Mouse (Mus musculus) MEL (cell line): ENCODE data around the gene Hrh1. TPM values are rescaled to one million over a fixed set of nuclear protein-coding genes. Genes with fewer than 3 reads are reported as not detected.

Source experiments
- DNase-seq: peaks from one replicate; pipeline ENCODE4 v3.0.0; 2011; ENCODE audit warnings: low read depth, low spot score
- H3K27ac ChIP-seq: 2 replicates; pipeline ENCODE4 v1.5.1; 2012; ENCODE audit warnings: low read depth, mild to moderate bottlenecking, control low read depth, low read length, moderate library complexity; ENCODE audit not compliant: control insufficient read depth
- H3K27me3 ChIP-seq, 2 experiments: fragments of 150-350 bp in 1 of 2; sonication (generic) in 1 of 2; 2 replicates each; pipeline ENCODE4 v1.6.1; 2012; ENCODE audit warnings: low read length in 2 of 2, mild to moderate bottlenecking in 2 of 2, improper control_type of control experiment in 1 of 2, moderate library complexity in 1 of 2; ENCODE audit not compliant: insufficient read depth in 2 of 2, control insufficient read depth in 1 of 2
- H3K36me3 ChIP-seq, 2 experiments: 2 replicates each; pipeline ENCODE4 v1.6.1; 2012 to 2014; ENCODE audit warnings: low read length in 2 of 2, improper control_type of control experiment in 1 of 2, inconsistent platforms in 1 of 2, mild to moderate bottlenecking in 1 of 2; ENCODE audit not compliant: insufficient read depth in 2 of 2, control insufficient read depth in 1 of 2
- H3K4me1 ChIP-seq, 2 experiments: fragments of 150-350 bp in 1 of 2; sonication (generic) in 1 of 2; 2 replicates each; pipeline ENCODE4 v1.6.1; 2012; ENCODE audit warnings: low read length in 2 of 2, improper control_type of control experiment in 1 of 2, mild to moderate bottlenecking in 1 of 2; ENCODE audit not compliant: insufficient read depth in 2 of 2, control insufficient read depth in 1 of 2
- H3K4me3 ChIP-seq, 2 experiments: fragments of 150-350 bp in 1 of 2; sonication (generic) in 1 of 2; 2 replicates each; pipeline ENCODE4 v1.5.1; 2012; ENCODE audit warnings: low read depth in 2 of 2, low read length in 2 of 2, mild to moderate bottlenecking in 2 of 2, moderate library complexity in 2 of 2, control low read depth in 1 of 2, improper control_type of control experiment in 1 of 2; ENCODE audit not compliant: control insufficient read depth in 1 of 2, insufficient read depth in 1 of 2
- H3K79me2 ChIP-seq: 2 replicates; pipeline ENCODE4 v1.6.1; 2012; ENCODE audit warnings: mild to moderate bottlenecking, low read length, moderate library complexity; ENCODE audit not compliant: control insufficient read depth, poor library complexity, insufficient read depth
- H3K9ac ChIP-seq: 2 replicates; pipeline ENCODE4 v1.6.1; 2012; ENCODE audit warnings: low read depth, mild to moderate bottlenecking, control low read depth, low read length, moderate library complexity; ENCODE audit not compliant: control insufficient read depth, poor library complexity, severe bottlenecking
- H3K9me3 ChIP-seq: fragments of 150-350 bp; sonication (generic); replicated peaks from 2 replicates; pipeline ENCODE4 v1.6.1; 2012; ENCODE audit warnings: mild to moderate bottlenecking, low read length, improper control_type of control experiment, moderate library complexity; ENCODE audit not compliant: insufficient read depth
- BHLHE40 ChIP-seq: IDR thresholded peaks from 2 replicates; pipeline ENCODE4 v1.6.1; 2012; ENCODE audit warnings: low read depth, mild to moderate bottlenecking, inconsistent platforms, low read length, improper control_type of control experiment, borderline replicate concordance
- CHD1 ChIP-seq: IDR thresholded peaks from 2 replicates; pipeline ENCODE4 v1.6.1; 2012; ENCODE audit warnings: low read depth, mild to moderate bottlenecking, inconsistent platforms, low read length, improper control_type of control experiment
- E2F4 ChIP-seq: IDR thresholded peaks from 2 replicates; pipeline ENCODE4 v1.6.1; 2011; ENCODE audit warnings: low read depth, low read length, improper control_type of control experiment, borderline replicate concordance
- ELF1 ChIP-seq: IDR thresholded peaks from 2 replicates; pipeline ENCODE4 v1.6.1; 2014; ENCODE audit warnings: low read depth, mild to moderate bottlenecking, inconsistent platforms, low read length, improper control_type of control experiment, moderate library complexity
- EP300 ChIP-seq, 2 experiments: IDR thresholded peaks; 2 replicates each; pipeline ENCODE4 v1.6.1; 2011; ENCODE audit warnings: improper control_type of control experiment in 2 of 2, low read length in 2 of 2, low read depth in 1 of 2, mild to moderate bottlenecking in 1 of 2
- ETS1 ChIP-seq: IDR thresholded peaks from 2 replicates; pipeline ENCODE4 v1.6.1; 2012; ENCODE audit warnings: low read depth, mild to moderate bottlenecking, inconsistent platforms, low read length, improper control_type of control experiment, moderate library complexity
- GATA1 ChIP-seq: IDR thresholded peaks from 2 replicates; pipeline ENCODE4 v1.6.1; 2011; ENCODE audit warnings: low read depth, low read length, improper control_type of control experiment
- HCFC1 ChIP-seq: IDR thresholded peaks from 2 replicates; pipeline ENCODE4 v1.6.1; 2012; ENCODE audit warnings: low read depth, mild to moderate bottlenecking, inconsistent platforms, low read length, improper control_type of control experiment, moderate library complexity
- JUND ChIP-seq: IDR thresholded peaks from 2 replicates; pipeline ENCODE4 v1.6.1; 2011; ENCODE audit warnings: low read depth, mild to moderate bottlenecking, improper control_type of control experiment, low read length
- MAX ChIP-seq: IDR thresholded peaks from 2 replicates; pipeline ENCODE4 v1.6.1; 2011; ENCODE audit warnings: low read length, improper control_type of control experiment
- MAZ ChIP-seq: IDR thresholded peaks from 2 replicates; pipeline ENCODE4 v1.6.1; 2012; ENCODE audit warnings: low read depth, mild to moderate bottlenecking, inconsistent platforms, low read length, improper control_type of control experiment
- NELFE ChIP-seq: IDR thresholded peaks from 2 replicates; pipeline ENCODE4 v1.6.1; 2011; ENCODE audit warnings: low read depth, low read length, improper control_type of control experiment
- POLR2A ChIP-seq, 2 experiments: IDR thresholded peaks; 2 replicates each; pipeline ENCODE4 v1.6.1; 2011 to 2012; ENCODE audit warnings: low read length in 2 of 2, mild to moderate bottlenecking in 2 of 2, control low read depth in 1 of 2, improper control_type of control experiment in 1 of 2, low read depth in 1 of 2, moderate library complexity in 1 of 2; ENCODE audit not compliant: control insufficient read depth in 1 of 2, insufficient read depth in 1 of 2, poor library complexity in 1 of 2
- POLR2AphosphoS2 ChIP-seq: IDR thresholded peaks from 2 replicates; pipeline ENCODE4 v1.6.1; 2011; ENCODE audit warnings: low read length, improper control_type of control experiment
- RAD21 ChIP-seq: IDR thresholded peaks from 2 replicates; pipeline ENCODE4 v1.6.1; 2011; ENCODE audit warnings: mild to moderate bottlenecking, low read depth, low read length, improper control_type of control experiment
- SIN3A ChIP-seq: IDR thresholded peaks from 2 replicates; pipeline ENCODE4 v1.6.1; 2012; ENCODE audit warnings: low read length, improper control_type of control experiment, inconsistent platforms
- TBP ChIP-seq: IDR thresholded peaks from 2 replicates; pipeline ENCODE4 v1.8.0; 2011; ENCODE audit warnings: low read depth, low read length, improper control_type of control experiment
- TCF12 ChIP-seq: IDR thresholded peaks from 2 replicates; pipeline ENCODE4 v1.6.1; 2014; ENCODE audit warnings: low read depth, mild to moderate bottlenecking, inconsistent platforms, low read length, improper control_type of control experiment, moderate library complexity
- USF1 ChIP-seq: IDR thresholded peaks from 2 replicates; pipeline ENCODE4 v1.6.1; 2014; ENCODE audit warnings: low read depth, mild to moderate bottlenecking, inconsistent platforms, low read length, improper control_type of control experiment, moderate library complexity
- ZKSCAN1 ChIP-seq: IDR thresholded peaks from 2 replicates; pipeline ENCODE4 v1.6.1; 2012; ENCODE audit warnings: low read depth, mild to moderate bottlenecking, inconsistent platforms, low read length, improper control_type of control experiment, moderate library complexity
- polyA plus RNA-seq, 2 experiments: library from polyadenylated mRNA; stranded (reverse) in 1 of 2; unstranded in 1 of 2; fragments of >175 nt in 1 of 2; fragments of >200 nt in 1 of 2; gene quantifications; 2 replicates each; pipeline versions ENCODE4 v1.2.1 to v1.2.4; 2012; ENCODE audit warnings: low replicate concordance in 2 of 2, low read depth in 1 of 2; ENCODE audit not compliant: insufficient read length in 2 of 2, insufficient read depth in 1 of 2, missing spikeins in 1 of 2
- total RNA-seq: library from RNA; depleted of rRNA; stranded (reverse); fragments of 300-350 nt; gene quantifications from 2 replicates; pipeline ENCODE4 v1.2.3, GENCODE M21; 2012; rRNA removed

Gene Hrh1
- total RNA-seq (not detected in 2 replicates), polyA plus RNA-seq (not detected)

- TF ChIP-seq JUND (no peak), HCFC1 (no peak), ETS1 (no peak), RAD21 (no peak), CHD1 (no peak)
- no peaks in the 10 kb centered on the region for H3K36me3 ChIP-seq
- DNase-seq = no peak
- H3K9me3 ChIP-seq = no peaks in the 10 kb centered on the region
- H3K27me3 ChIP-seq = no peaks in the 10 kb centered on the region
- H3K4me3 ChIP-seq = no peak within 1 kb of the TSS
- H3K9ac ChIP-seq = no peak within 1 kb of the TSS
- H3K4me1 ChIP-seq = no peaks in the 10 kb centered on the region
- no peaks in the 10 kb centered on the region for H3K79me2 ChIP-seq
- H3K27ac ChIP-seq = no peak within 1 kb of the TSS
Observed at GRCm38 (mm10) chr6:114397691-114398217, at the start of gene Hrh1. Gene Hrh1, plus strand, starts transcription at chr6:114397936.

- no peaks in the 10 kb centered on the region for H3K4me1 ChIP-seq
- H3K27me3 ChIP-seq = no peaks in the 10 kb centered on the region
- H3K9ac ChIP-seq = no peak overlapping the region
- TF ChIP-seq POLR2AphosphoS2 (no peak), POLR2A (IDR thresholded peaks at IDR 0.05; ENCODE audit: control insufficient read depth in 1 of 2, insufficient read depth in 1 of 2, low read depth in 1 of 2, low read length in 2 of 2, poor library complexity in 1 of 2) (no peak)
- H3K27ac ChIP-seq = no peak overlapping the region
- no peak for DNase-seq
- no peak overlapping the region for H3K4me3 ChIP-seq
- no peaks in the 10 kb centered on the region for H3K79me2 ChIP-seq
- H3K9me3 ChIP-seq = no peaks in the 10 kb centered on the region
- H3K36me3 ChIP-seq = no peaks in the 10 kb centered on the region
Observed at GRCm38 (mm10) chr6:114354635-114355034, 43.1 kb upstream of the Hrh1 start.

- no peak overlapping the region for H3K4me3 ChIP-seq
- H3K27ac ChIP-seq = no peak overlapping the region
- no peaks in the 10 kb centered on the region for H3K9me3 ChIP-seq
- H3K79me2 ChIP-seq = no peaks in the 10 kb centered on the region
- H3K4me1 ChIP-seq = no peaks in the 10 kb centered on the region
- no peak overlapping the region for H3K9ac ChIP-seq
- no peak for DNase-seq
- H3K36me3 ChIP-seq = no peaks in the 10 kb centered on the region
- H3K27me3 ChIP-seq = no peaks in the 10 kb centered on the region
- TF ChIP-seq MAX (no peak), SIN3A (no peak), USF1 (no peak), GATA1 (no peak), ELF1 (no peak), TCF12 (no peak), ZKSCAN1 (no peak), ETS1 (no peak), MAZ (no peak), RAD21 (no peak), E2F4 (no peak), TBP (no peak), NELFE (no peak), EP300 (IDR thresholded peaks at IDR 0.05; ENCODE audit: low read depth in 1 of 2, low read length in 2 of 2) (no peak), BHLHE40 (no peak)
Observed at GRCm38 (mm10) chr6:114358171-114358570, 39.6 kb upstream of the Hrh1 start.
